Mouse (Mus musculus): ENCODE results near the gene Sirpa.

DNA sequence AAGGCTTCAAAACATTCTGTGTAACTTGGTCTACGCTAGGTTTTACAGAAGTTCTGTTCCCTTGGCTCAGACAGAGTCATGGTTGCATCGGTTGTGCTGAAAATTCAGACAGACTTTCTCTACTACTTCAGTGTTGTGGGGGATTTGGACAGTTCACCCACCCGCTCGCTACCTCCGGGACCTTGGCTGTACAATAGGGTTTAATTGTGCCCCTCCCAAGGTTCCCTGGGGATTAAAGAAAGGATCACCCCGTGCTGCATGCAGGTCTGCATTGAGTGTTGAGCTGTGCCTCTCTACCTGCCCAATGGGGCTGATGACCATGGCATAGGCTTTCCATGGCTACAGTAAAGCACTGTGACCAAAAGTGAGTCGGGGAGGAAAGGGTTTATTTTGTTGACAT, 39.7 kb downstream of the Sirpa start:
- TF ChIP-seq CTCF (IDR thresholded peaks at IDR 0.05; ENCODE audit: control insufficient read depth, insufficient read depth, low read length) (no peak), POLR2A (IDR thresholded peaks at IDR 0.05; ENCODE audit: borderline replicate concordance, control insufficient read depth, low read depth, low read length) (no peak)
